Mouse (Mus musculus): ENCODE measurements around the gene Sostdc1. TPM values are rescaled to one million over a fixed set of nuclear protein-coding genes. Genes with fewer than 3 reads are reported as not detected.

Gene Sostdc1
- total RNA-seq, 2 experiments from 2014 or later, result 0.39 to 0.43 TPM

DNA sequence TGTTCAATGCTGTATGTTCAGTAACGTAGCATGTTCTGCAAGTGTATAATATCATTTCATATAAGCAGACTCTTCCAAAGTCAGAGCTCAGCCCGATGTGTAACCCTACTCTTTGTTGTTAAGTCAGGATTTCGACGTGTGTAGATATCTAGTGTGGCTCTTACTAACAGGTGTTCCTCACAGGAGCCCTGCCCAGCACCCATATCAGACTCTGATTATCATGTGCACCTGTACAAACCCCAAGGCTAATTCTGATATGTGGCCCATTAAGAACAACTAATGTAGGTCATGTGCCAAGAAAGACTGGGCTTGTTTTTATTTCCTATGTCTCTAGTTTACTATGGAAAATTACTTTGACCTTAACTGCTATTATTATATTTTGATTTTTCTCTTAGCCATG is 50.1 kb downstream of the Sostdc1 start:
- DNase-seq, result no peak
- intact Hi-C loops (cut with DNase I), result no loop called here

Other genes starting within 250 kb of the Sostdc1 start
- gene Ankmy2, start 157.0 kb upstream of the Sostdc1 start, total RNA-seq (2021), result 10 to 100 TPM; 14.5 to 17.2 TPM
- gene Bzw2, start 156.1 kb upstream of the Sostdc1 start, total RNA-seq (2021), result 100 to 1,000 TPM; 170 to 180 TPM
- gene Lrrc72, start 60.7 kb upstream of the Sostdc1 start, total RNA-seq (2021), result not detected
- 1 to 10 TPM; 4.6 to 5.8 TPM for gene Ispd, start 67.3 kb downstream of the Sostdc1 start, total RNA-seq (2021)
- under 1 TPM; 0.95 to 0.97 TPM for gene D630036H23Rik, start 68.0 kb downstream of the Sostdc1 start, total RNA-seq (2021)

All from heart, postnatal 36 days (tissue).